Comparison of ENCODE assay signal across 9 mouse cellular contexts in genomic region chr11:114184970-114185882, GRCm38 (mm10).
DNase-seq lines count a peak whose midpoint lies in the region; ATAC-seq and TF ChIP-seq lines count a peak whose summit lies in the region.
"Had no signal": no experiment of that assay in that cellular context is flagged by ENCODE, and none has a peak within 500 bp of the region (broad histone marks: within the 10 kb centered on the region; RNA-seq: fewer than 3 reads in every experiment).

No protein-coding gene starts in this region.

- peak; percentile 42 to 49 for DNase-seq in cerebellum, adult 2 months
- DNase-seq in cerebellum, adult 11 months, result no peak
- DNase-seq in ZHBTc4 (ENCODE audit: low read depth, low spot score), result peak; percentile 79
- DNase-seq in forebrain, embryonic 14.5 days (ENCODE audit: low spot score), result peak; percentile 73
- DNase-seq in lung, postnatal 36 days, result peak; percentile 37
- DNase-seq in skeletal muscle tissue, adult 2 months (ENCODE audit: low read depth, low spot score), result peak; percentile 48
- DNase-seq in gastrocnemius, adult 18-20 months (ENCODE audit: low spot score), result no peak

- WGBS in cerebellum, adult 2 months, result 45% methylated on average over 18 of the region's 18 CpGs
- 38% methylated on average over 17 of the region's 18 CpGs for WGBS in forebrain, embryonic 14.5 days
- WGBS in intestine, embryonic 16.5 days, result 30% methylated on average over 18 of the region's 18 CpGs

- H3K4me1 ChIP-seq in cerebellum, adult 2 months (ENCODE audit: control insufficient read depth, insufficient read depth, low read length), result peaks cover 25% of the 10 kb centered on the region
- peaks cover 3% of the 10 kb centered on the region; the same call in 1 of the 2 replicates for H3K4me1 ChIP-seq in forebrain, embryonic 14.5 days (ENCODE audit: control insufficient read depth, insufficient read depth, low read length)
- H3K4me1 ChIP-seq in intestine, embryonic 16.5 days (ENCODE audit: control insufficient read depth, insufficient read depth, low read length), result peaks cover 3% of the 10 kb centered on the region; the same call in 1 of the 2 replicates

- no peak overlapping the region for H3K27ac ChIP-seq in cerebellum, adult 2 months (ENCODE audit: insufficient read depth, low read length)
- no peak overlapping the region for H3K27ac ChIP-seq in forebrain, embryonic 14.5 days (ENCODE audit: low read depth, low read length)
- no peak overlapping the region for H3K27ac ChIP-seq in intestine, embryonic 16.5 days (ENCODE audit: low read length)

- TF ChIP-seq POLR2A in cerebellum, adult 2 months (IDR thresholded peaks at IDR 0.05; ENCODE audit: borderline replicate concordance, insufficient read depth, low read length), result no peak

- H3K4me2 ChIP-seq in forebrain, embryonic 14.5 days (ENCODE audit: low read length), result no peak overlapping the region
- H3K4me2 ChIP-seq in intestine, embryonic 16.5 days (ENCODE audit: low read depth, low read length), result no peak overlapping the region

- peak; percentile 67 for ATAC-seq in forebrain, embryonic 14.5 days
- peak; percentile 64; the same call in 1 of the 2 replicates for ATAC-seq in intestine, embryonic 16.5 days

- no peaks in the 10 kb centered on the region for H3K36me3 ChIP-seq in forebrain, embryonic 14.5 days (ENCODE audit: control insufficient read depth, insufficient read depth, low read length)
- no peaks in the 10 kb centered on the region for H3K36me3 ChIP-seq in intestine, embryonic 16.5 days (ENCODE audit: control insufficient read depth, insufficient read depth, low read length)

- no peak overlapping the region for H3K9ac ChIP-seq in forebrain, embryonic 14.5 days (ENCODE audit: low read length)
- H3K9ac ChIP-seq in intestine, embryonic 16.5 days (ENCODE audit: low read depth, low read length), result no peak overlapping the region

- H3K9me3 ChIP-seq in forebrain, embryonic 14.5 days (replicated peaks; ENCODE audit: control insufficient read depth, low read length), result peaks cover 4% of the 10 kb centered on the region; the same call in 1 of the 2 replicates
- no peaks in the 10 kb centered on the region for H3K9me3 ChIP-seq in intestine, embryonic 16.5 days (ENCODE audit: control insufficient read depth, low read length)

- no peak overlapping the region for H3K4me3 ChIP-seq in cerebellum, adult 2 months (replicated peaks; ENCODE audit: insufficient read depth, low read depth, low read length)
- no peak overlapping the region for H3K4me3 ChIP-seq in forebrain, embryonic 14.5 days (ENCODE audit: low read depth, low read length)
- H3K4me3 ChIP-seq in intestine, embryonic 16.5 days (ENCODE audit: low read length), result no peak overlapping the region
- H3K4me3 ChIP-seq: erythroblast, embryonic 14.5 days had no signal

- TF ChIP-seq CTCF in cerebellum, adult 2 months (IDR thresholded peaks at IDR 0.05; ENCODE audit: borderline replicate concordance, insufficient read depth, low read depth, low read length), result peak; percentile 16; the same call in 1 of the 2 replicates

- peaks cover 2% of the 10 kb centered on the region; the same call in 1 of the 2 replicates for H3K27me3 ChIP-seq in cerebellum, adult 2 months (ENCODE audit: control insufficient read depth, insufficient read depth, low read length)
- no peaks in the 10 kb centered on the region for H3K27me3 ChIP-seq in forebrain, embryonic 14.5 days (replicated peaks; ENCODE audit: control insufficient read depth, insufficient read depth, low read length)
- H3K27me3 ChIP-seq in intestine, embryonic 16.5 days (replicated peaks; ENCODE audit: control insufficient read depth, insufficient read depth, low read length), result 0 out of 2 replicates have a peak, but pooled peaks cover 2% of the 10 kb centered on the region

Comparison
In these comparisons a context has a peak if more than half of its experiments do, and no peak if none do; other contexts are left out.
1. DNase-seq: peak in cerebellum, adult 2 months (2 of 2), ZHBTc4 (single experiment), forebrain, embryonic 14.5 days (single experiment), lung, postnatal 36 days (single experiment) and skeletal muscle tissue, adult 2 months (single experiment); none in cerebellum, adult 11 months (single experiment) and gastrocnemius, adult 18-20 months (single experiment).